Mouse (Mus musculus) lung, postnatal 10 days (tissue): Measurements from ENCODE around the gene Rbks.
"Not testable (repeated sequence)": the region's sequence is repeated elsewhere in the genome, so short reads cannot be mapped to it uniquely, and the experiment has no call there.

Experiments
- DNase-seq: peaks from one replicate; pipeline ENCODE4 v3.0.0; 2021

Rbks gene

GRCm38 (mm10) chr5:31614339-31615025 is 82.9 kb downstream of the Rbks start:
- DNase-seq, result peak; percentile 12

GRCm38 (mm10) chr5:31613852-31614286 is 83.6 kb downstream of the Rbks start:
- DNase-seq, result peak; percentile 91

DNA sequence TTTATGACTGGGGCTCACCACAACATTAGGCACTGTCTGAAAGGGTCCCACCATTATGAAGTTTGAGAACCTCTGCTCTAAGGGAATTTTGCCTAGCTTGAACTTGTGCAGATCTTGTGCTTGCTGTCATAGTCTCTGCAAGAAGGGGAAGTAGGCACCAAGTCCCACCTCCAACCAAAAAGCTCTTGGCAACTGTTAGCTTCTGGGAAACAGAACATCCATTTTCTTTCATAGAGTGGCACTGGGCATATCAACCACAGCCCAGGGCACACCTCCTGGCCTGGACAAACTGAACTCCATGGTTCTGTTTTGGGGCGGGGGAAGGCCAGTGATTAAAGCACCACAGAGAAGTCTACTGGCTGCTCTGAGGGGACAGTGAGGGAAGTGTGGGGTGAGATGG is 86.2 kb downstream of the Rbks start:
- no peak for DNase-seq

GRCm38 (mm10) chr5:31610376-31611086 is 86.9 kb downstream of the Rbks start:
- peak; percentile 19 for DNase-seq

DNA sequence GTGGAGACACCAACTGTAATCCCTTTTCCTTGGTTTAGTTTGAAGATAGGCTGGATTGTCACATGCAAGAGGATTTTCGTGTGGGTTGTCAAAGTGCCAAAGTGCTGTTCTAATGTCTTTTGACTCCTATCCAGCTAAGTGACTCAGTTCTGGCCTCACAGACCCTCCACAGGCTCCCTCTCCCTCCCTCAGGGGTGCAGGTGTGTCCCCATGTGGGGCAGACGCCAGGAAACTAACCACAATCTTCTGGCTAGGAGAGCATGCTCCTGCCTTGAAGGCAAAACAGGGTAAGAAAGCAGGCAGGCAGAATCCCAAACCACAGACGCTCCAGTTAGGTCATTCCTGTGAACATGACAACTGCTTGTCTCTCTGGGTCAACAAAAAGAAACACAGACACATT is 91.3 kb downstream of the Rbks start:
- peak; percentile 33 for DNase-seq

- no peak for DNase-seq
Observed at GRCm38 (mm10) chr5:31603766-31604165, 93.7 kb downstream of the Rbks start.

DNA sequence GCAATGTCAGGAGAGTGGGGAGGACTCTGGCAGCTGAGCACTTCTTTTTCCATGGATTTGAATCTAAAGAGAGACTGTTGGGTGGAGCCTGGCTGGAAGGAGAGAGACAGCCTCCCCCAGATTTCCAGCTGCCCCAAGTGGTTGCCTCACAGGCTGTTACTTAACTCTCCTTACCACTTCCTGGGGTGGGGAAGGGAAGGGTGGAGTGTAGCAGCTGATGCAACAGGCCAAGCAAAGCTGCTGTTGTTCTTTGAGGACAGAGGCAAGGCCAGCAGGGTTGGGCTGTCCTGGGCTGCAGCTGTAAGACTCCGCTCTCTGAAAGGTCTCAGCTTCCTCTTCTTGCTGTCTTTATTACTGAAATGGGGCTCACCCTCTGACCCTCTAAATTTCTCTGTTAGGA is 95.0 kb downstream of the Rbks start:
- DNase-seq, result peak; percentile 91

DNA sequence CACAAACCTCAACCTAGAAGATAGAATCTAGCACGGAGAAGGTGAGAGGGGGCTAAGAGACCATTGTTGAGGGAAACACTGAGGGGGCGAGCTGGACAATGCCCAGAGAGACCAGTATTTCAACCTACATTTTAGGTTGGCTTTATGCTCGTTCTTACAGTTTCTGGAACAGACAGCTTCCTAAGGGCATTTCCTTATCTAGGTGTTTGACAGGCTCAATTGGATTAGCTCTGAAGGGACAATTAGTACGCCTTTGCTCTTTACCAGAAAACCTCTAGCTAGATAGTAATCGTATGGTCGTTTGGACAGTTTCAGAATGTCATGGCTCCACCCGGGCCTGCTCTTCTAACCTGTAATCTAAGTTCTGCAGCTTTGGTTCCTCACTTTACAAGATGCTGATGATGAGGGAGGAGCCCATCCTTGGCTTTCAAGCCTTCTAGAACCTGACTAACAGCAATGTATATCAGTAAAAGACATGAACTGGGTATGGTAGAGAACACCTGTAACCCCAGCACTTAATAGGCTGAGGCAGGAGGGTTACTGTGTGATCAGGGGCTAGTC is 96.2 kb downstream of the Rbks start:
- DNase-seq, result no peak

GRCm38 (mm10) chr5:31599161-31599560 is 98.3 kb downstream of the Rbks start:
- DNase-seq, result peak; percentile 17

- DNase-seq, result peak; percentile 63
Observed at GRCm38 (mm10) chr5:31598579-31598978, 98.8 kb downstream of the Rbks start.

DNA sequence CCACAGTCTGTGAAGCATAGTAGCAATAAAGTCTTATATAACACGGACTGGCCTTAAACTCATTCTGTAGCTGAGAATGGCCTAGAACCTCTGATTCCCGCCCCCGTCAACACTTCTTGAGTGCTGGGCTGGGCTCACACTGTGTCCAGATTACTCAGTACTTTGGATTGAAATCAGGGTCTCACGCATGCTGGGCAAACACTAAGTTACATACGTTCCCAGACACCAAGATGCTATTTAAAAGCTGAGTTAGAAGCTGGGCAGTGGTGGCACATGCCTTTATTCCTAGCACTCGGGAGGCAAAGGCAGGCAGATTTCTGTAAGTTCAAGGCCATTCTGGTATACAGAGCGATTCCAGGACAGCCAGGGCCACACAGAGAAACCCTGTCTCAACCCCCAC is 99.3 kb downstream of the Rbks start:
- no peak for DNase-seq

GRCm38 (mm10) chr5:31597430-31597944 is 99.9 kb downstream of the Rbks start:
- no peak for DNase-seq

- DNase-seq, result peak; percentile 69
Observed at GRCm38 (mm10) chr5:31596481-31597429, 100.7 kb downstream of the Rbks start, which contains the start of gene Mrpl33. Gene Mrpl33 (plus strand): TSS chr5:31596935.

DNA sequence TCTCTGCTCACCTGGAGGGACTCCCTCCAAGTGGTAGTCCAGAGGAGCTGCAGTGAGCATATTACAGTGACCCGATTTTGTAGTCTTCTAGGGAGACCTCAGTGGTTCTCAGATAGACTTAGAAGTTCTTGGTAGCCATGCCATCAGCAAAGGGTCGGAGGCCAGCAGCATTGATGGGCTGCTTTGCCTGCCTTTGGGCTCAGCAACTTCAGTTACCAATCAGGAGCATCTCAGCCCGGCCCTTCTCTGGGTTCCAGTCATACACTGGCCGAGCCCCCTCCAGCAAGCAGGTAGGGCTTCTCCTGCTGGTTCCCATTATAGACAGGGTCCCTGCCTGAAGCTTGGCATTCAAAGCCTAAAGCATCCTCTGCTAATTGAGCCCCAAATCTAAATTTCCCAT is 101.6 kb downstream of the Rbks start:
- no peak for DNase-seq

DNA sequence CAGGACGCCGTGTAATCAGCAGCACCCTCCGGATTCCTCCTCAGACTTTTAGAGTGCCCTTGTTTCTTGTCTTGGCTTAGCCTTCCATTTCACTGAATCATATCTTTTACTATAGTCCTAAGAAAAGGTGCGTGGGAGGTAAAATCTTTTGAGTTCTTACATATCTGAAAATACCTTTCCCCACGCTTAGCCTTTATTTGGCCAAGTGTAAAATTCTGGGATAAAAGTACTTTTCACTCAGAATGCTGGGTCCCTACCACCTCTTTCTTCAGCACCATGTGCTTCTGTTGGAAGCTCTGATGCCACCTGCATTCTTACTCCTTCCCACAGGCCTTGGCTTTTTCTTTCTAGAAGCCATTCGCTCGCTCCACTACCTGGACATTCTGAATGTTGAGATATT is 106.3 kb downstream of the Rbks start:
- no peak for DNase-seq

- DNase-seq, result no peak
Observed at GRCm38 (mm10) chr5:31589711-31590319, 107.6 kb downstream of the Rbks start.

DNA sequence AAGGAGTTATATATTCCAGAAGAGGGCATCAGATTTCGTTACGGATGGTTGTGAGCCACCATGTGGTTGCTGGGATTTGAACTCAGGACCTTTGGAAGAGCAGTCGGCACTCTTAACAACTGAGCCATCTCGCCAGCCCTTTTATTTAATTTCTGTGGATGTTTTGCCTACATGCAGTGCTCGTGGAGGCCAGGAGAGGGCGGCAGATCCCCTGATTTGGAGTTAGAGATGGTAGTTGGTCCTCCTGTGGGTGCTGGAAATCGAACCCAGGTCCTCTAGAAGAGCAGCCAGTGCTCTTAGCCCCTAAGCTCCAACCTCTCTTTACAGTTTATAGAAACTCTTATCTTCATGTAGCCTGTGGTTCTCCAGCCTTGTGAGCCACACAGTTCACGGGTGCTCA is 108.8 kb downstream of the Rbks start:
- not testable (repeated sequence) for DNase-seq

GRCm38 (mm10) chr5:31588016-31588415 is 109.4 kb downstream of the Rbks start:
- no peak for DNase-seq

DNA sequence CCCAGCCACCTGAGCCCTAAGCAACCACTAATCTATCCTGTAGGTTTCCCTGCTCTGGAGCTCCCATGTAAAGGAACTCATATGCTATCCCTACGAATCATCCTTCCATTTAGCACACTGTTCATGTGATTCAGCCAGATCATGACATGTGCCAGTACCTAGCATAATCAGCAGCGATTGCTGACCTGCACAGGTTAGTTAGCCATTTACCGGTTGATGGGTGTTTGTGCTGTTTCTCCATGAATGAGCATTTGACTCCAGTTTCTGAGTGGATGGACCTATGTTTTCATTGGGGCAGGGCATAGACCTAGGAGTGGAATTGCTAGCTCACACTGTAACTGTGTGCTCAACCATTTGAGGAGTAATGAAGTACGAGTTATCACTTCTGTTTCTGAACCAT is 111.9 kb downstream of the Rbks start:
- no peak for DNase-seq

GRCm38 (mm10) chr5:31583261-31583660 is 114.2 kb downstream of the Rbks start:
- no peak for DNase-seq

DNA sequence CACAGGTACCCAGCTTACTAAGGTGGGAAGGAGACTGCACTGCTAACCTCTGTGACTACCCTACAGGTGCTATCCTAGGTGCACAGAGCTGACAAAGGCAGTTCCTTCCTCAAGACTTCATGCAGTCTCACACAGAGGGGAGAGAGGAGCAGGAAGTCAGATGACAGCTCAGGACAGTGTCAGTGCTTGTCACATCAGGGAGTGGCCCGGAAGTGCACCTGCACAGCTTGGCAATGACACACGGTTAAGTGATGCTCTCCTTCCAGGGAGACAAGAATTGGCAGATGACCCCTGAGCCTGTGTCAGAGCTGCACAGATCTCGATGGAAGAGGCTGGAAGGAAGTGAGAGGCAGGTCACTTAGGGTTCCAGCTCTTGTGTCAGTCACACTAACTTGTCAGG is 115.5 kb downstream of the Rbks start:
- DNase-seq, result no peak

DNA sequence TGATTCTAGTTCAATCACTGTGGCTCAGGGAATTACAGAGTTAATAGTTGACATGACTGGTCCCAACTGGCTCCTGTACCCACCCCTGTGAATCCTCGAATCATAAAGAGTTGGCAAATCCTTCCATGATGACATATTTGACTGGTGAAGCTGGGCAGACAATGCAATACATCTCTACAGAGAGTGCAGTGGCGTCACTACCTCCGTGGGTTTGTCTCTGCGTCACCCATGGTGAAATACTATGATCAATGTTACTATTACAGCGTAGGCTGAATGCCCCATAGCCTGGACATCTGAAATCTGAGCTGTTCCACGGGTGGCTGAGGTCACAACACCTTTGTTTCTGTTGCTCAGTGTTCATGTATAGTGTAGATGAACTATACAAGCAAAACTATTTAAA is 116.2 kb downstream of the Rbks start:
- DNase-seq, result no peak
